Mouse (Mus musculus) lung, adult 2 months (tissue): ENCODE data around the gene Zscan2.

ENCODE experiments used
- CTCF ChIP-seq: fragments of 200-500 bp; IDR thresholded peaks from 2 replicates; pipeline ENCODE4 v1.5.1; 2011; ENCODE audit warnings: mild to moderate bottlenecking, low read length, control low read depth; ENCODE audit not compliant: insufficient read depth
- POLR2A ChIP-seq: fragments of 200-500 bp; IDR thresholded peaks from 2 replicates; pipeline ENCODE4 v1.6.1; 2011; ENCODE audit warnings: low read depth, mild to moderate bottlenecking, control low read depth, low read length, borderline replicate concordance; ENCODE audit errors: extremely low read depth

- TF ChIP-seq CTCF: no peak
- TF ChIP-seq POLR2A: no peak
Measured at GRCm38 (mm10) chr7:80893753-80894129, 33.0 kb downstream of the Zscan2 start.
